Mouse (Mus musculus) megakaryocyte, adult 5-6 weeks (primary cell): Measurements from ENCODE around the gene Rex1bd. TPM values are rescaled to one million over a fixed set of nuclear protein-coding genes. Genes with fewer than 3 reads are reported as not detected.

Experiments used
- ATAC-seq: 2 replicates; pipeline ENCODE4 v1.8.0; 2016; ENCODE audit warnings: mild to moderate bottlenecking, inconsistent platforms; ENCODE audit not compliant: poor library complexity, severe bottlenecking
- total RNA-seq, 2 experiments: library from RNA; stranded (forward) in 1 of 2; stranded (reverse) in 1 of 2; fragments of 153-499, 151-499 nt in 1 of 2; fragments of 221-1000, 200-1000 nt in 1 of 2; gene quantifications; 2 replicates each; pipeline versions ENCODE4 v1.2.3 to v1.2.4; 2015 to 2017

The Rex1bd gene
- total RNA-seq (2015) (40.4 and 47.5 TPM in 2 replicates), total RNA-seq (2017) (37.3 and 43.7 TPM in 2 replicates)

- ATAC-seq, result peak; percentile 64
Observed at GRCm38 (mm10) chr8:70506328-70507026, at the start of gene Rex1bd. Gene Rex1bd, minus strand, starts transcription at chr8:70506752.

DNA sequence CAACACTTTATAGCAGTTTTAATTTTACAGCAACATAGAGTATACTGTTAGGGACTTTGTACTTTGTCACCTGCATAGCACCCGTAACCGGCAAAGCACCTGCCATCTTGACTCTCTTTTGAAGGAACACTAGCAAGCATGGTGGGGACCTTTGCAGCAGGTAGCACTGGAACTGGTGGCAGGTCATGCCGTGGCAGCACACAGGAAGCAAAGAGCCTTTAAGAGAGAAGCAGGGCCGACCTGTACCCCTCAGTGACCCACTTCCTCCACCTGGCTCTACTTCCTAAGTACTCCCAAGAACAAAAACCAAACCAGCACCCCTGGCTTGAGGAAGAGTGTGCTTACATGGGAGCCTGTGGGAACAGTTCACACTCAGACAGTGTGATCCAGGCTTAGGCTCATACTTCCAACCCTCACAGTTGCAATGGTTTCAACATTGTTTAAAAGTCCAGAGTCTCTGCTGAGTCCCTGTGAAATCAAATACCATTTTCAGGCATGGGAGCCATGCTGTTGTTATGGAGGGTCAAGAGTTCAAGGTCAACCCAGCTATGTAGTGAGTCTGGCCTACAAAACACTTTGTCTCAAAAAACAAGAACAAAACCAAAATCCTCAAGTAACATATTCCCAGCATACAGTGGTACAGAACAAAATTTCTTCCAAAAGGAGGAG lies 48.7 kb upstream of the Rex1bd start:
- no peak for ATAC-seq

DNA sequence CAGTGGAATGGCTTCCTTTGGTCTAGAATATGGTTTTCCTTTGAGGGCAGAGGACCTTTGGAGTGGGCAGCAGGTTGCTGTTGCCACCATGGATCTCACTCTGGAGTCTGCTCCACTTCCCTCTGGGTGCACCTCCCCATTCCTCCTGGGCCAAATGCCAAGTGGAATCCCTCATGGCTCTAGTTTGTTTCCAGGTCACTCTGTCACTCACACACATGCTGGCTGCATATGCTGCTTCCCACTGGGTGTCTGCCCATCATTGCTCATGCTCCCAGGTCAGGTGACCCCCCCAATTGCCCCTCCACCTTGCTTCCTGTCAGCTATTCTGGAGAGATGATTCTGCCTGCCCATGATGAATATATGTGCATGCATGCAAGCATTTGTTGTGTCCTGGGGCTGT lies 47.2 kb upstream of the Rex1bd start:
- ATAC-seq, result no peak

DNA sequence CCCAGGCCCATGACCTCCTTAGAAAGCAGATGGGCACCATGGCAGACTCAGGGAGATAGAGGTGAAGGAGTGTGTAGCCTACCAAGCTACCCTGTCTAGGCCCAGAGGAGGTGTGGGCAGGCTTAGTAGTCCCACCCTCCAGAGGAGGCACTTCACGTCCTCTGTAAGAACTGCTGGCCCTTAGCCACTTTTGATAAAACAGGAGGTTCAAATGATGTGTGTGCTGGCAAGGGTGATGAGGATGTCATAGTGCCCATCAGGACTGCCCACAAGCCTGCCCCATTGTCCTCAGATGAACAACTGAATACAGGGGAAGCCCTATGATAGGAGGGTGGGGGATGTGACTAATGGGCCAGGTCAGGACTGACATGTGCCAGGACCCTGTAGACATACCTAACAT lies 46.3 kb upstream of the Rex1bd start:
- ATAC-seq, result no peak

DNA sequence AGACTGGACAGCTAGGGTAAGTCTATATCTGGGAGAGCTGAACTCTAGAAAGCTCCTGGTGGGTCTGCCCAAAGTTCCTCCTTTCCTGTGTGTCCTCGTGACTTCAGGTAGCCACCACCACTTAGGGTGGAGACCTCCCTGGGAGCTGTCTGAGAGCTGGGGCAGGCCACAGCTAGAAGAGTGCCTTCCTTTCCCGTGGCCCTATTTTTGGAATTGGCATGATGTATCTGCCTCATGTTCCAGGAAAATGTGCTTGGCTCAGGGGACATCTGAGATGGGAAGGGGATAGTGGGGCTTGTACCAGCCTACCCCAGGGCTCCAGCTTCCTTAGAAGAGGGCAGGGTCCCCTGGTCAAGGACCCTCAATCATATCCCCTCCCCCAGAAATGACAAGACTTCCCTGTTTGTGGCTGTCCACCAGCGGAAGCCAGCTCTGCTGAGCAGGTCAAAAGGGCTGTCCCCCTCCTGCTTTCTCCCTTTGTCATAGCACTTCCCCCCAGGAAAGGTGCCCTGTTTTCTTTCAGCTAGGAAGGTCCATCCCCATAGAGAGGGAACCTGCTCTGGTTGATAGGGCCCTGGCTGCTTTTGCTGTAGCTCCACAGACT lies 45.1 kb upstream of the Rex1bd start:
- no peak for ATAC-seq

DNA sequence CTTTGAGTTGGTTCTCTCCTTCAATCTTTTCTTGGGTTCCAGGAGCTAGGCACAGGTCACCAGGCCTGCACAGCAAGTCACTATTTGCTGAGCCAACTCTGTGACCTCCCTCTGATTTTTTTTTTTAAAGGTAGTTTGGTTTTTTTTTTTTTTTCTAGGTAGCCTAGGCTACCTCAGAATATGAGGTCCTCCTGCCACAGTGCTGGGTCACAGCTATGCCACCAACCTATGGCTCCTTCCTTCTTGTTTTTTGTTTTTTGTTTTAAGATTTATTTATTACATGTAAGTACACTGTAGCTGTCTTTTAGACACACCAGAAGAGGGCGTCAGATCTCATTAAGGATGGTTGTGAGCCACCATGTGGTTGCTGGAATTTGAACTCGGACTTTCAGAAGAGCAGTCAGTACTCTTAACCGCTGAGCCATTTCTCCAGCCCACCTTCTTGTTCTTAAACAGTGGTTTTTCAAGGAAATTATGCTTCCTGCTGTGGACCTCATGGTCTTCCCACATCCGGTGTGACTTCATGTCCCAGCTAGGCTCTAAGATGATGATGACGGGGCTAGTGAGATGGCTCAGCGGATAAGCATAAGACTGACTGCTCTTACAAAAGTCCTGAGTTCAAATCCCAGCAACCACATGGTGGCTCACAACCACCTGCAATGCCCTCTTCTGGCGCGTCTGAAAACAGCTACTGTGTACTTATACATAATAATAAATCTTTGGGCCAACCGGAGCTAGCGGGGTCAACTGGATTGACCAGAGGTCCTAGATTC lies 43.0 kb upstream of the Rex1bd start:
- ATAC-seq, result peak; percentile 65

GRCm38 (mm10) chr8:70547762-70548161 lies 41.2 kb upstream of the Rex1bd start:
- no peak for ATAC-seq

DNA sequence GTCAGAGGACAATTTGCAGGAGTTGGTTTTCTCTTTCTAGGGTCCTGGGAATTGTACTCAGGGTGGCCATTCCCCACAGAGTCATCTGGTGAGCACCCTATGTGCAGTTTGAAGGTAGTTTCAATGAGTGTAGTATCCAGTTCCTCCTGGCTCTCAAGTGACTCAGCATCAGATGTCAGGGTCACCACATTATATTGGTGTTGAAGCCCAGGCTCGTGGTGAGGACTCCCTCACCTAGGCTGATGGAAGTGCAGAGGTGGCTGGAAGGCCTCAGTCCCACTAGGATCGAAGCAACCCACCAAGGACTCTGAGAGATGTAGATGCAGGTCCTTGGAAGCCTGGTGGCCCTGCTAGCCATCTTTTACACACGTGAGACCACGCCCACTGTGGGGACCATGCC lies 39.9 kb upstream of the Rex1bd start:
- ATAC-seq, result no peak

DNA sequence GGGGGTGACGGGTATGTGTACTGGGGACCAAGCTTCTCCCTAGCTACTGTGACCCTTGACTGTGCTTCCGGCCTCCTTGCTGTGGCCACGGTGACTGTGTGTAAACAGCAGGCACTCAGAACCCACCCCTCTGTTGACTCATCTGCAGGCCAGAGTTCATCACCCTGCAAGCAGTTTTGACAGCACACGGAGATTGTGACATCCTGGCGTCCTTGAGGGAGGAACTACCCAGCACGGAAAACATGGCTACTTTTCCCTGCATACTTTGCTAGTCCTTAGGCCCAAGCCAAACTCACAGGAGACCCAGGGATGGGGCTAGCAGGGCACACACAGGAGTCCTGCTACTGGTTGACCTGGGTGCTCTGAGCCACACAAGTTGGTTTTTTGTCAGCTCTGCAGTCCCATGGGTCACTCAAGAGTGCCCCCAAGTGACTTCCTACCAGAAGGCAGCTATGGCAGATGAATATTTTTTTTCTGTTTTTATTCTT lies 37.7 kb upstream of the Rex1bd start:
- peak; percentile 72 for ATAC-seq

GRCm38 (mm10) chr8:70541081-70541480 lies 34.5 kb upstream of the Rex1bd start:
- ATAC-seq, result no peak

GRCm38 (mm10) chr8:70540507-70541071 lies 34.0 kb upstream of the Rex1bd start:
- no peak for ATAC-seq

DNA sequence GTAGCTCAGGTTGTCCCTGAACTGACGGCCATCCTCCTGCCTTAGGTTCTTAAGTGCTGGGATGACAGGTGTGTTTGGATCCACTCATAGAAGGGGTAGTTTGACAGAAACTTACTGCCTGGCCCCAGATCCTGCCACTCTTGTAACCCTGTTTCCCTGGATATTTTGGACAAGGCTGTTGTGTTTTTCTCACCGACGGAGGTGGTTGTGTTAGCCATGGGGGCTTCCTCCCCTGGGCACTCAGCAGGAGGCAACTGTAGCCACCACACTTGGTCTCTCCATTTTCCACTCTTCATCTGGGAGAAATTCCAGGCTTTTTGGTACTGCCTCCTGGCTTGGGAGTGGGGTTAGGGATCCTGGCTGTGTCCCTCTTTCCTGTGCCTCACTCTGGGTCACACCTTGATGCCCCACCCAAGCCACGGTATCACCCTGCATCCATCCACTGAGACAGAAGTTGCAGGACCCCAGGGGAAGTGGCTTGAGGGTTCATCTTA lies 33.5 kb upstream of the Rex1bd start:
- ATAC-seq, result no peak

GRCm38 (mm10) chr8:70539077-70539813 lies 32.7 kb upstream of the Rex1bd start, which contains the start of gene Ell:
Gene Ell, plus strand, starts transcription at chr8:70539457.
- ATAC-seq, result peak; percentile 65

DNA sequence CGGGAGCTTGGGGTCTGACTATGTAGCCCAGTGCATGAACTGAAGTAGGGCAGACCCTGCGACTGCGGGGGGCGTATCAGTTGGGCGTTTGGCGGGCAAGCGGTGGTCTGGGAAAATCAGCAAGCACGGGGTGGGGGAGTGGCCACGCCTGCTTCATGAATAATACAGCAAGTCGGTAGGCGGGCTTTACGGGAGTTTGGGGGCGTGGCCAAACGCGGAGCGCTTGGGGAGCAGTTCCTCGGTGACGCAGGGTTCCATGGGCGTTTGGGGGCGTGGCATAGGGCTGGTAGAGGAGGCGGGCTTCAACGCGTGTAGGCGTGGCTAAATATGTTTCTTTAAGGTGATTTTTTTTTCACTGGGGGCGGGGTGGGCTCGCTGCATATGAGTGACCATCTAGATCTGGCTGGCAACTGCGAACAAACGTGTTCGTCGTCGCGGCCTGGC lies 32.1 kb upstream of the Rex1bd start:
- ATAC-seq, result peak; percentile 78

GRCm38 (mm10) chr8:70538024-70538579 lies 31.6 kb upstream of the Rex1bd start:
- peak; percentile 17; the same call in 1 of the 2 replicates for ATAC-seq

GRCm38 (mm10) chr8:70535701-70536100 lies 29.1 kb upstream of the Rex1bd start:
- no peak for ATAC-seq

DNA sequence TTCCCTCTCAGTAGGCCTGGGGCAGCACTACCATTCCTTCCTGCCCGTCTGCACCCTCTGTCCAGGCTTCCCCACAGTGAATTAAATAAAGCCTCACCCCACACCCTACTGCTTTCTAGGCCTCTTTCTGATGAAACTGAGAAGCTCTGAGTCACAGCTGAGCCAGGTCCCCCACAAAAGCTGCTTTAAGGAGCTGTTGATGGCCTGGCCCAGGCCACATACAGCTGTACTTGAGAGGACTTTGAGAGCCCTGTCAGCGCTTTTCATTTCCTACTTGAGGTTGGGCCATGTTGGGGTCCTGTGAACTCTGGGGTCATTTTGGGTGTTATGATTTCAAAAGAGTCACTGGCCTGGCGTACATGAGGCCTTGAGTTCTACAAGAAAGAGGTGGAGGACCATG lies 28.7 kb upstream of the Rex1bd start:
- no peak for ATAC-seq

DNA sequence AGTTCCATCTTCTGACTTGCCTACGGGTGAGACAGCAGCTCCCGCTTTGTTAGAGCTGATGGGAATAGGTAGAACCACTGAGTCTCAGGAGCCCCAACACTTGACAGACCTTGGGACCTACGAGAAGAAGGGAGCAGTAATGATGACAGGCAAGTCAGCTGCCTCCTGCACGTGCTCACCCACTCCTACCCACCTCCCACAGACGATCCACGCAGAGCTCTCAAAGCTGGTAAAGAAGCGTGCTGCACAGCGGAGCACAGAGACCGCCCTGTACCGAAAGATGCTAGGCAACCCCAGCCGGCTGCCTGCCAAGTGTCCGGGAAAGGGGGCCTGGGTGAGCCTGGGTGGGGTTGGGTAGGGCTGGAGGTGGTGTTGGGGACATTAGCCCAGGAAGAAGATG lies 27.7 kb upstream of the Rex1bd start:
- no peak for ATAC-seq

- no peak for ATAC-seq
Observed at GRCm38 (mm10) chr8:70530314-70530713, 23.8 kb upstream of the Rex1bd start.
